Comparison of ENCODE assay signal across 11 mouse cellular contexts in the genomic region with DNA sequence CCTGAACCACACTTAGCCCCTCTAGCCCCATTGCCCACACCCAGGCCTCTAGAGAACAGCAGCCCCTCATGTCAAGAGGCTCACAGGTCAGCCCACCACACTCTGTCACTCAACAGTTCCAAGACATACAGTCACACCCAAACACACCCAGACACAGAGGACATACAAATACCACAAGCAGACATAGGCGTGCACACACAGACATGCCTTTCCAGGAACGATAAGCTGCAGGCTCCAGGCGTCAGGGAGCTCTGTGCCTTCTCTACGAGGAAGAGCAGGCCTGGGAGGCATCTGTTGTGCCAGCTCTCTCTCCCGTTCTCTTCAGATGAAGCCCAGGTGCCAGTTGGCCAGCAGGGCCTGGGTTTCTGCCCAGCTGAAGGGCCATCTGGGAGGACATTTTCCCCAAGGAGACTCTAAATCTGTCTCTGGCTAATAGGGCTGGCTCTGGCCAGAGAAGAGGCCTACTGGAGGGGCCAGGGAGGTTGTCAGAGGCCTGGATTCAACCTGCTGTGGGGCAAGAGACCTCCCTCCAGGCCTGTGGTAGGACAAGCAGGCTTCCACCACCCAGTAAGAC. TPM values are rescaled to one million over a fixed set of nuclear protein-coding genes. Genes with fewer than 3 reads are reported as not detected.
A peak's percentile ranks its signal among the peaks of the same experiment; 100 is the strongest.
DNase-seq lines count a peak whose midpoint lies in the region; ATAC-seq lines count a peak whose summit lies in the region.
"Had no signal": no experiment of that assay in that cellular context is flagged by ENCODE, and none has a peak within 500 bp of the region (broad histone marks: within the 10 kb centered on the region; RNA-seq: fewer than 3 reads in every experiment).

No protein-coding gene starts in this region.

- peak; percentile 31 for DNase-seq in adrenal gland, adult 8-10 months
- DNase-seq in adrenal gland, postnatal 4 days (ENCODE audit: low spot score in 2 of 2): no peak
- DNase-seq in cerebellum, adult 18-20 months: peak; percentile 86 to 90
- peak; percentile 67 to 79 for DNase-seq in heart, adult 9 months (ENCODE audit: low spot score in 2 of 2)
- DNase-seq in forebrain, embryonic 14.5 days (ENCODE audit: low spot score): no peak
- DNase-seq in Muller cell, postnatal 12 days (ENCODE audit: inconsistent ontology term): no peak

- no peaks in the 10 kb centered on the region for H3K27me3 ChIP-seq in liver, embryonic 12.5 days (replicated peaks)
- H3K27me3 ChIP-seq in forebrain, embryonic 14.5 days (replicated peaks; ENCODE audit: control insufficient read depth, insufficient read depth, low read length): no peaks in the 10 kb centered on the region
- H3K27me3 ChIP-seq: embryonic facial prominence, embryonic 12.5 days; hindbrain, embryonic 15.5 days had no signal

- peaks cover 36% of the 10 kb centered on the region for H3K4me1 ChIP-seq in liver, embryonic 12.5 days
- H3K4me1 ChIP-seq in forebrain, embryonic 14.5 days (ENCODE audit: control insufficient read depth, insufficient read depth, low read length): no peaks in the 10 kb centered on the region
- H3K4me1 ChIP-seq: embryonic facial prominence, embryonic 12.5 days; hindbrain, embryonic 15.5 days had no signal

- no peaks in the 10 kb centered on the region for H3K36me3 ChIP-seq in liver, embryonic 12.5 days
- H3K36me3 ChIP-seq in forebrain, embryonic 14.5 days (ENCODE audit: control insufficient read depth, insufficient read depth, low read length): no peaks in the 10 kb centered on the region
- H3K36me3 ChIP-seq: embryonic facial prominence, embryonic 12.5 days; hindbrain, embryonic 15.5 days had no signal

- 42% methylated on average over 5 of the region's 5 CpGs for WGBS in liver, embryonic 12.5 days (ENCODE audit: insufficient replicate concordance)
- WGBS in forebrain, embryonic 14.5 days: 85% methylated on average over 5 of the region's 5 CpGs

- H3K9me3 ChIP-seq in liver, embryonic 12.5 days (replicated peaks): no peaks in the 10 kb centered on the region
- no peaks in the 10 kb centered on the region for H3K9me3 ChIP-seq in forebrain, embryonic 14.5 days (replicated peaks; ENCODE audit: control insufficient read depth, low read length)
- H3K9me3 ChIP-seq: embryonic facial prominence, embryonic 12.5 days; hindbrain, embryonic 15.5 days had no signal

- H3K4me3 ChIP-seq in liver, embryonic 12.5 days: no peak overlapping the region
- H3K4me3 ChIP-seq in forebrain, embryonic 14.5 days (ENCODE audit: low read depth, low read length): no peak overlapping the region
- H3K4me3 ChIP-seq: embryonic facial prominence, embryonic 12.5 days; hindbrain, embryonic 15.5 days had no signal

- H3K27ac ChIP-seq in liver, embryonic 12.5 days: peak overlapping the region; percentile 78
- H3K27ac ChIP-seq in forebrain, embryonic 14.5 days (ENCODE audit: low read depth, low read length): no peak overlapping the region
- H3K27ac ChIP-seq: embryonic facial prominence, embryonic 12.5 days; hindbrain, embryonic 15.5 days had no signal

- H3K4me2 ChIP-seq in liver, embryonic 12.5 days: peak overlapping the region; percentile 29
- H3K4me2 ChIP-seq in forebrain, embryonic 14.5 days (ENCODE audit: low read length): no peak overlapping the region
- H3K4me2 ChIP-seq: embryonic facial prominence, embryonic 12.5 days; hindbrain, embryonic 15.5 days had no signal

- peak; percentile 90 for ATAC-seq in liver, embryonic 12.5 days
- ATAC-seq in megakaryocyte progenitor cell, adult 5-6 weeks (replicated peaks; ENCODE audit: poor library complexity): no peak
- no peak for ATAC-seq in forebrain, embryonic 14.5 days

- H3K9ac ChIP-seq in liver, embryonic 12.5 days: no peak overlapping the region; the same call in 1 of the 2 replicates
- H3K9ac ChIP-seq in forebrain, embryonic 14.5 days (ENCODE audit: low read length): no peak overlapping the region
- H3K9ac ChIP-seq: hindbrain, embryonic 15.5 days had no signal

RNA-seq across cellular contexts. Expression of gene Gcgr, which starts 9.4 kb away (rescaled TPM):
- total RNA-seq in adrenal gland, adult 8-10 months (2022): 1 to 10 TPM in 3 of 4 experiments, under 1 TPM in 1; 0.87 to 4.0 (median 2.3) TPM
- 1 to 10 TPM; 2.5 to 9.8 TPM for total RNA-seq in adrenal gland, postnatal 4 days (2021)
- polyA plus RNA-seq in liver, embryonic 12.5 days (2016; fragmentation: Nextera tagmentation; extraction: Ambion mirVana): 8.5 and 9.6 TPM in 2 replicates
- total RNA-seq in megakaryocyte progenitor cell, adult 5-6 weeks (2015): not detected in 2 replicates
- total RNA-seq in megakaryocyte progenitor cell, adult 5-6 weeks (2017): not detected in 2 replicates
- polyA plus RNA-seq in forebrain, embryonic 14.5 days (2014; fragmentation: Nextera tagmentation; extraction: Ambion mirVana): 0.14 TPM in 1 of 2 replicates, not detected in the other

RNA-seq across cellular contexts. Expression of gene Mcrip1, which starts 28.5 kb away (rescaled TPM):
- total RNA-seq in adrenal gland, adult 8-10 months (2022): 10 to 100 TPM; 62.9 to 67.8 (median 65.3) TPM
- 10 to 100 TPM; 80.6 to 84.2 TPM for total RNA-seq in adrenal gland, postnatal 4 days (2021)
- polyA plus RNA-seq in liver, embryonic 12.5 days (2016; fragmentation: Nextera tagmentation; extraction: Ambion mirVana): 60.4 and 61.8 TPM in 2 replicates
- total RNA-seq in megakaryocyte progenitor cell, adult 5-6 weeks (2015): 71.6 and 75.3 TPM in 2 replicates
- total RNA-seq in megakaryocyte progenitor cell, adult 5-6 weeks (2017): 24.2 and 25.8 TPM in 2 replicates
- 291 and 313 TPM in 2 replicates for polyA plus RNA-seq in forebrain, embryonic 14.5 days (2014; fragmentation: Nextera tagmentation; extraction: Ambion mirVana)

RNA-seq across cellular contexts. Expression of gene Slc25a10, which starts 29.4 kb away (rescaled TPM):
- 100 to 1,000 TPM; 121 to 174 (median 163) TPM for total RNA-seq in adrenal gland, adult 8-10 months (2022)
- 100 to 1,000 TPM; 102 to 103 TPM for total RNA-seq in adrenal gland, postnatal 4 days (2021)
- polyA plus RNA-seq in liver, embryonic 12.5 days (2016; fragmentation: Nextera tagmentation; extraction: Ambion mirVana): 47.0 and 54.9 TPM in 2 replicates
- total RNA-seq in megakaryocyte progenitor cell, adult 5-6 weeks (2015): 11.9 and 14.4 TPM in 2 replicates
- 16.2 and 19.7 TPM in 2 replicates for total RNA-seq in megakaryocyte progenitor cell, adult 5-6 weeks (2017)
- polyA plus RNA-seq in forebrain, embryonic 14.5 days (2014; fragmentation: Nextera tagmentation; extraction: Ambion mirVana): 29.7 and 31.6 TPM in 2 replicates

RNA-seq across cellular contexts. Expression of gene Ppp1r27, which starts 29.9 kb away (rescaled TPM):
- total RNA-seq in adrenal gland, adult 8-10 months (2022): 1 to 10 TPM in 3 of 4 experiments, under 1 TPM in 1; 0.78 to 2.8 (median 1.2) TPM
- total RNA-seq in adrenal gland, postnatal 4 days (2021): 1 to 10 TPM; 1.3 to 5.6 TPM
- not detected in 2 replicates for polyA plus RNA-seq in liver, embryonic 12.5 days (2016; fragmentation: Nextera tagmentation; extraction: Ambion mirVana)
- total RNA-seq in megakaryocyte progenitor cell, adult 5-6 weeks (2015): not detected in 2 replicates
- 1.3 TPM in 1 of 2 replicates, not detected in the other for total RNA-seq in megakaryocyte progenitor cell, adult 5-6 weeks (2017)
- polyA plus RNA-seq in forebrain, embryonic 14.5 days (2014; fragmentation: Nextera tagmentation; extraction: Ambion mirVana): not detected in 2 replicates
- polyA plus RNA-seq: hindbrain, embryonic 15.5 days; neural tube, embryonic 11.5 days had no signal

RNA-seq across cellular contexts. Expression of gene Mrpl12, which starts 36.6 kb away (rescaled TPM):
- 10 to 100 TPM; 77.6 to 95.8 (median 90.1) TPM for total RNA-seq in adrenal gland, adult 8-10 months (2022)
- 100 to 1,000 TPM; 105 to 107 TPM for total RNA-seq in adrenal gland, postnatal 4 days (2021)
- polyA plus RNA-seq in liver, embryonic 12.5 days (2016; fragmentation: Nextera tagmentation; extraction: Ambion mirVana): 161 and 166 TPM in 2 replicates
- 107 and 121 TPM in 2 replicates for total RNA-seq in megakaryocyte progenitor cell, adult 5-6 weeks (2015)
- total RNA-seq in megakaryocyte progenitor cell, adult 5-6 weeks (2017): 136 and 142 TPM in 2 replicates
- polyA plus RNA-seq in forebrain, embryonic 14.5 days (2014; fragmentation: Nextera tagmentation; extraction: Ambion mirVana): 143 and 155 TPM in 2 replicates

Comparison
In these comparisons a context has a peak if more than half of its experiments do, and no peak if none do; other contexts are left out.
1. DNase-seq: peak in adrenal gland, adult 8-10 months (single experiment), cerebellum, adult 18-20 months (2 of 2) and heart, adult 9 months (2 of 2); none in adrenal gland, postnatal 4 days (0 of 2), forebrain, embryonic 14.5 days (single experiment) and Muller cell, postnatal 12 days (single experiment).
2. RNA of gene Slc25a10, which starts 29.4 kb away (total RNA-seq): 121 to 174 TPM in adrenal gland, adult 8-10 months and 102 to 103 TPM in adrenal gland, postnatal 4 days; 11.9 to 19.7 TPM in megakaryocyte progenitor cell, adult 5-6 weeks; every median in the first group is over 4 times any median in the second.